Mouse (Mus musculus) left cerebral cortex, postnatal 4 days (tissue): ENCODE data around the gene Impdh2. TPM values are rescaled to one million over a fixed set of nuclear protein-coding genes. Genes with fewer than 3 reads are reported as not detected.
"Not testable (repeated sequence)": the region's sequence is repeated elsewhere in the genome, so short reads cannot be mapped to it uniquely, and the experiment has no call there.

ENCODE experiments used
- DNase-seq: peaks from one replicate; pipeline ENCODE4 v3.0.0-alpha.2; 2022
- intact Hi-C: fragments of 180-260 bp; cut with DNase I; formaldehyde crosslinking; loops from one replicate; pipeline ENCODE4 v1.15.1; 2025
- microRNA-seq: library from miRNA; unstranded; fragments of <30 nt; microRNA quantifications from one replicate; pipeline ENCODE4 v1.2.0, GENCODE M21; 2022
- total RNA-seq, 2 experiments: library from RNA; stranded (reverse); gene quantifications; 2 replicates each; pipeline ENCODE4 v1.2.3; 2021

Gene Impdh2
- total RNA-seq, 2 experiments from 2014 or later: 85.7 to 86.1 TPM

DNA sequence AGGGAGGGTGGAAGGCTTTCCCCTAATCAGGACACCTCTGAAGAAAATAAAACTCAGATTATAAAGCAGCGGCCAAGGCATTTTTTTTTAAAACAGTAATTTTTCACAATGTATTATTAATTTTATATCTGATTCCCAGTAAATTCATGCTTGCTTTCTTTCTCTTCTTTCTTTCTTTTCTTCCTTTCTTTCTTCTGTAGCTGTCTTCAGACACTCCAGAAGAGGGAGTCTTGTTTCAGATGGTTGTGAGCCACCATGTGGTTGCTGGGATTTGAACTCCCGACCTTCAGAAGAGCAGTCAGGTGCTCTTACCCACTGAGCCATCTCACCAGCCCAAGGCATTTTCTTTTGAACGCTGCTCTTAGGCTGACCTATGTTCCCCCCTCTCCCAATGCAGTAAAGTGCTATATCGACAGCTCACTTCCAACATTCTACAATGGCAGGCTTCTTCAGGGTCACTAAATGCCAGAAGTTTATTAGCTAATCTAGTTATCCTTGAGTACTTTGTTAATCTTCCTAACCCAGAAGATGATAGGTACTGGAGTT is 39.0 kb downstream of the Impdh2 start:
- DNase-seq: no peak
- intact Hi-C loops: no loop called here

DNA sequence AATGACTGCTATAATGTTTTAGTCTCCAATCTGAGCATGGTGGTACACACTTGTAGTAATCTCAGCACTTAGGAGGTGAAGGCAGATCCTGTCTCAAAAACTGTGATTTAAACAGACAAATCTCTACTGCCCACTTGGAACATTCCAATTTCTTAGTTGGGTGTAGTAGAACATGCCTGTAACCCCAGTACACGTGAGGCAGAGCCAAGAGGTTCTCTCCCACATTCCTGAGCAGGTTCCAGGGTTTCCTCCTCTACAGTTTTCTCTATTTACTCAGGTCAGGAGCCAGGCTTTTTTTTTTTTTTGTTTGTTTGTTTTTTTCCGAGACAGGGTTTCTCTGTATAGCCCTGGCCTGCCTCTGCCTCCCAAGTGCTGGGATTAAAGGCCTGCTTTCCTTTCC is 39.9 kb downstream of the Impdh2 start:
- no peak for DNase-seq
- intact Hi-C loops: no loop called here

DNA sequence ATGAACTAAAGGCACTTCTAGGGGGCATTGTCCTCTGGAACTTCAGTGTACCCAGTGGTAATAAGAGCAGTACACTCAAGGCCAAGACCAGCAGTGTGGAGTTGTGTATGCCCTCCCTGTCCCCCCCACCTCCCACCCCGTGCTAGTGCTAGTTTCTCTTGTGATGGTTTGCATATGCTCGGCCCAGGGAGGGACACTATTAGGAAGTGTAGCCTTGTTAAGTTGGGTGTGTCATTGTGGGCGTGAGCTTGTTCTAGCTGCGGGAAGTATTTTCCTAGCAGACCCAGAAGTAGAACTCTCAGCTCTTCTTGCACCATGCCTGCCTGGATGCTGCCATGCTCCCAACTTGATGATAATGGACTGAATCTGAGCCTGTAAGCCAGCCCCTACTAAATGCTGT is 41.9 kb downstream of the Impdh2 start:
- intact Hi-C loops: no loop called here
- no peak for DNase-seq

DNA sequence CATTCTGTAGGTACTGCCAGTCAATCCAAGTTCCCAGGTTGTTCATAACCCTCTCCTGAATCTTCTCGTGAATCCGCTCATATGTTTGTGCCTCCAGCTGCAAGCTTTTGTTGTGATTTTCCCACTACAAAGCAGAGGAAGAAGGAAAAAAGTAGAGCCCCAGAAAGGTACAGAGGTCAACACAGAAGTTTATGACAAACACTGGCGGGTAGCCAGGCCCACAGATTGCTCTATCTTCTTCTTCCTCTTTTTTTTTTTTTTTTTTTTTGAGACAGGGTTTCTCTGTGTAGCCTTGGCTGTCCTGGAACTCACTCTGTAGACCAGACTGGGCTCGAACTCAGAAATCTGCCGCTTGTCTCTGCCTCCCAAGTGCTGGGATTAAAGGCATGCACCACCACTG is 47.8 kb downstream of the Impdh2 start:
- intact Hi-C loops, DNase-seq: not testable (repeated sequence)

DNA sequence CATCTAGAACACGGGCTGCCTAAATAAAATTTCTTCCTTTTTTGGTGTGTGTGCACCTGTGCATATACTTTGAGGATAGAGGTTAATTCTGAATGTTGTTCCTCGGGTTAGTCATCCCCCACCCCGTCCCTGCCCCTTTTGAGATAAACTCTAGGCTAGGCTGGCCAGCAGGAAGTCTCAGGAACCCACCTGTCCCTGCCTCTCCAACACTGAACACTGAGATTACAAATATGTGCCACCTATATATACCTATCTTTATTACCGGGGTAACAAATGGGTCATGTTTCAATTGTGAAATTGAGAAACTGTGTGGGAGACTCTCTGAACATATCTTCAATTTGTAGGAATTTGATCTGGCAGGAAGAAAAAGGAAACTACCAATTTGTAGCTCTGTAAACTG is 48.8 kb downstream of the Impdh2 start:
- intact Hi-C loops: no loop called here
- no peak for DNase-seq

DNA sequence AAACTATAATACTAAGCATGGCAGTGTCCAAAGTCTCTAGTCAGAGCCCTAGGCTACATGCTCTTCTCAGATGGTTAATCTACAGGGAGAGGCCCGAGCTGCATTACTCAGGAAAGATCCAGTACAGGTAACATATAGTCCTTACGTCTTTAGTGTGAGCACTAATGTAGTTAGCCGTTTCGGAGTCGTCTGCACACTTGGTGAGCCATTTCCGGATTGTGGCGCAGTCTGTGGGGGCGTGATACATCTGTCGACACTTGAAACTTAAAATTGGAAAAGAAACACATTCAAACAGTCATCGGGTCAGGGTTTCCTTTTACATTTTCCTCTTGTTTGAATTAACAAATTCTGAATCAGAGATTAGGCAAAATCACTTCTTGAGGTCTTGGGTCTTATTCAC is 51.4 kb downstream of the Impdh2 start:
- DNase-seq: no peak
- intact Hi-C loops: no loop called here

Small RNAs within 50 kb of the gene (microRNA-seq; reads per million reads assigned to microRNA genes)
- gene Gm24083 (not detected), gene Mir191 (not detected), gene Mir425 (648 reads per million, percentile 72 among the genes with 10 or more reads in this experiment)

Other genes with a start within 250 kb of the Impdh2 start
- 100 to 1,000 TPM; 113 to 116 TPM for gene Gpx1, start 221.4 kb upstream of the Impdh2 start, total RNA-seq
- 100 to 1,000 TPM; 142 to 150 TPM for gene Usp4, start 212.4 kb upstream of the Impdh2 start, total RNA-seq
- 1 to 10 TPM; 3.6 to 4.9 TPM for gene 1700102P08Rik, start 167.5 kb upstream of the Impdh2 start, total RNA-seq
- gene Ccdc36, start 131.8 kb upstream of the Impdh2 start, total RNA-seq: under 1 TPM in 1 of 2 experiments, not detected in 1; 0.42 TPM
- gene BC048562, start 123.8 kb upstream of the Impdh2 start, total RNA-seq: not detected
- 10 to 100 TPM; 44.3 to 45.7 TPM for gene Ccdc71, start 99.8 kb upstream of the Impdh2 start, total RNA-seq
- gene Klhdc8b, start 98.7 kb upstream of the Impdh2 start, total RNA-seq: 10 to 100 TPM; 32.7 to 37.9 TPM
- gene Lamb2, start 80.5 kb upstream of the Impdh2 start, total RNA-seq: 10 to 100 TPM; 29.2 to 29.9 TPM
- 100 to 1,000 TPM; 111 to 124 TPM for gene Usp19, start 69.7 kb upstream of the Impdh2 start, total RNA-seq
- 100 to 1,000 TPM in 1 of 2 experiments, 10 to 100 TPM in 1; 98.2 to 112 TPM for gene Qars, start 52.6 kb upstream of the Impdh2 start, total RNA-seq
- gene Qrich1, start 43.5 kb upstream of the Impdh2 start, total RNA-seq: 100 to 1,000 TPM; 145 to 149 TPM
- 10 to 100 TPM; 43.0 to 54.5 TPM for gene Ndufaf3, start 7.1 kb downstream of the Impdh2 start, total RNA-seq
- 10 to 100 TPM; 78.2 to 86.6 TPM for gene Dalrd3, start 9.6 kb downstream of the Impdh2 start, total RNA-seq
- 100 to 1,000 TPM; 233 to 289 TPM for gene Wdr6, start 18.5 kb downstream of the Impdh2 start, total RNA-seq
- gene P4htm, start 37.4 kb downstream of the Impdh2 start, total RNA-seq: 10 to 100 TPM; 26.2 to 34.5 TPM
- 10 to 100 TPM; 58.3 to 59.6 TPM for gene Arih2, start 89.1 kb downstream of the Impdh2 start, total RNA-seq
- gene Slc25a20, start 101.8 kb downstream of the Impdh2 start, total RNA-seq: 10 to 100 TPM; 17.9 to 18.9 TPM
- 10 to 100 TPM; 78.5 to 78.7 TPM for gene Prkar2a, start 129.0 kb downstream of the Impdh2 start, total RNA-seq
- 100 to 1,000 TPM; 188 to 206 TPM for gene Ip6k2, start 223.5 kb downstream of the Impdh2 start, total RNA-seq
- 10 to 100 TPM; 28.9 to 35.9 TPM for gene Nckipsd, start 248.1 kb downstream of the Impdh2 start, total RNA-seq